Mouse (Mus musculus) thymus, postnatal 10 days (tissue): Measurements from ENCODE around the gene Cobll1.

Experiments used
- DNase-seq, 2 experiments: peaks; one replicate each; pipeline ENCODE4 v3.0.0; 2021; ENCODE audit warnings: low spot score in 2 of 2

The Cobll1 gene

GRCm38 (mm10) chr2:65090986-65091385 lies 148.2 kb downstream of the Cobll1 start:
- no peak for DNase-seq

DNA sequence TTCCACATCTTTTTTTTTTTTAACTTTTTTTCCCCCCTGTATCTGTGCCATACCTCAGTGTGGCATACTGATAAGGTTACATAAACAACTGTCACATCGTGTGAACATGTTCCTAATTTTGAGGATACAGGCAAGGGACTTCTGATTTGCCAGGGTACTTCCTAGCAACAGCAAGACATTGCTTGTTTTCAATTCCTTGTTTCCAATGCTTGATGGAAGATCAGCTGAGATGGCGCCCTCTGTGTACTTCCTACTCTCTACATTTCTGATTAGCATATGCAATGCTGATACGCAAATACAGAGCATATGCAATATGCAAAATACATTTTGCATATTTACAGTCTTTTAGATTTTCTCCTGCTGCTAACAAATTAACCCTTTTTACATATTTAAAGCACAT lies 152.0 kb downstream of the Cobll1 start:
- DNase-seq = no peak

DNA sequence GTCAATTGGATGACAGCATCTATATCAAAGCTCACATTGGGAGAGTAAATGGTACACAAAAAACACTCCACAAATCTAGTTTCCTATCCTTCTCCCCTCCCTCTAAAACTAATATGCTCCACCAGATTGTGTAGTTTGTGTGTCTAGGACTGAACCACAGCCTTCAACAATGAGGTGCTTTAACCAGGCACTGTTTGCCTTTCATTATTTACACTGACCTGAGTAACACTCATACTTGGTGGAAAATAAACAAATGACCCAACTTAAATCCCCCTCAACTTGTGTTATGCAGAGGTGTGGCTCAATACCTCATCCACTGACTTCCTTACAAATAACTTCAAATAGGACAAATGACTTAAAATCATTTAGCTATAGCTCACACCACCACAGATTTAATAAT lies 155.8 kb downstream of the Cobll1 start:
- no peak for DNase-seq

- no peak for DNase-seq
Measured at GRCm38 (mm10) chr2:65077544-65077943, 161.7 kb downstream of the Cobll1 start.

DNA sequence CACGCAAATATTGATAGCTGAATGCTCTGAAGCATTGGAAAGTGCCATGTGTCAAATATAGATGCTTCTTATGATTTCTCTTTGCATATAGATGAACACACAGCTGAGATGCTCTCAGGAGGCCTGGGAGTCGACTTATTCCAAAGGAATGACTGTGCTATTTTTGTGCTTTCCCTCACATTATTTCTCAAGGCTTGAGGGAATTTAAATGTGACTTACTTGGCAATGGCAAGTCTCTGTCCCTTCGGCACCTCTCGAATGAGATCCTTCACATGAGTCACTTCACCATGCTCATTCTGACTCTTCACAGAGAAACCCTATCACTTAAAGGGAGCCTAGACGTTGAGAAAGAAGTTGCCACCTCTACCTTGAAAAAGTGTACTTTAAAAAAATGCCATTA lies 163.4 kb downstream of the Cobll1 start:
- DNase-seq = no peak

DNA sequence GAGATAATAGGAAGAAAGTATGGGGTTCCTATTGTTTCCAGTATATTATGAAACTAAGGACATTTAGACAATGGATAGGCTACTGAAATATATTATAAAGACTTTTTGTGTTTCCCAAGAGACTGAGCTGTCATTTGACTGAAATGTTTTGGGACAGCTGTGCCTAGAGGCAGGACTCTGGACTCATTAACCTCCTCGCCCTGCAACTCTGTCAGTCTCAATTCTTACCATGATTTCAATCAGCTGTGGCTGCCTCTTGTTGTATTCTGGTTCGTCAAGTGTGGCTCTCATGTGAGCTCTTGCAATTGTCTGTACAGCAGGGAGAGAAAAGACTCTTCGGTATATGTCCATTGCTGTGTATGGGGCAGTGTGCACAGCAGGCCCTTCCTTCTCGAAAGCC lies 163.8 kb downstream of the Cobll1 start:
- no peak for DNase-seq

- DNase-seq = no peak
Measured at GRCm38 (mm10) chr2:65072205-65072604, 167.0 kb downstream of the Cobll1 start.

GRCm38 (mm10) chr2:65053764-65054163 lies 185.4 kb downstream of the Cobll1 start:
- no peak for DNase-seq

DNA sequence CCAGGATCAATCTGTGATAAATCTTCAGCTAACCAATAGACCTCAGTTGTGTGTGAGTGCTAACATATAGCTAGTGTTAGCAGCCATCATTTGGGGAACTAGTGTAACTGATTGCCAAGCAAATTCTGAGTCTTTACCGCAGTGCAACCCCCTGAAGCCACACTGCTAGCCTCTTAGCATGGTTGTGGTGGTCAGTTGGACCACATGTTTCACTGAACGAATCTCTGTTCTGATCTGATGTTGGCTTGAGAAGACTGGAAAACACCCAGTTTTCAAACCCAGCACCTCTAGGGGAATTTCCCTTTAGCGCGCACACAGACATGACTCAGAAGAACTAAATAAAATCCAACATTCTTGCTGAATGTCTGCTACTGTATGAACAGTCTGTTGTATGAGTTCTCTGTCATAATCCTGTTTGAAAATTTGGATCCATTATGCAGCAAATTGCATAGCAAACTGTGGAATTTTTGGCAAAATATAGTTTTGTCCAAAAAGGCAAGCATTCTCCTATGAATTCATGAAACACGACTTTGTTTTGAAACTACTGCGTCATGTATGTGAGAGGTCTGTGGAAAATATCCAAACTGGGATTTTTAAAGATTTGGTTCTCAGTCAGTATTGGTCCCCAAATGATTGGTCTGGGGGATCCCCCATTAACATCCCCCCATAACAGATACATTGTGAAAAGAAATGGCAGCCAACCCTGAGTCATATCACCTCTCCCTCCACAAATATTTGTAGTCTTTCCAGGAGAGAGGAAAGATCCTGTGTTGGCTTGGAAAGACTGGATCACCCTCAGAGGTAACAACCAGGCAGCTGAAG lies 186.8 kb downstream of the Cobll1 start:
- no peak for DNase-seq

GRCm38 (mm10) chr2:65050776-65051175 lies 188.4 kb downstream of the Cobll1 start:
- DNase-seq = no peak

DNA sequence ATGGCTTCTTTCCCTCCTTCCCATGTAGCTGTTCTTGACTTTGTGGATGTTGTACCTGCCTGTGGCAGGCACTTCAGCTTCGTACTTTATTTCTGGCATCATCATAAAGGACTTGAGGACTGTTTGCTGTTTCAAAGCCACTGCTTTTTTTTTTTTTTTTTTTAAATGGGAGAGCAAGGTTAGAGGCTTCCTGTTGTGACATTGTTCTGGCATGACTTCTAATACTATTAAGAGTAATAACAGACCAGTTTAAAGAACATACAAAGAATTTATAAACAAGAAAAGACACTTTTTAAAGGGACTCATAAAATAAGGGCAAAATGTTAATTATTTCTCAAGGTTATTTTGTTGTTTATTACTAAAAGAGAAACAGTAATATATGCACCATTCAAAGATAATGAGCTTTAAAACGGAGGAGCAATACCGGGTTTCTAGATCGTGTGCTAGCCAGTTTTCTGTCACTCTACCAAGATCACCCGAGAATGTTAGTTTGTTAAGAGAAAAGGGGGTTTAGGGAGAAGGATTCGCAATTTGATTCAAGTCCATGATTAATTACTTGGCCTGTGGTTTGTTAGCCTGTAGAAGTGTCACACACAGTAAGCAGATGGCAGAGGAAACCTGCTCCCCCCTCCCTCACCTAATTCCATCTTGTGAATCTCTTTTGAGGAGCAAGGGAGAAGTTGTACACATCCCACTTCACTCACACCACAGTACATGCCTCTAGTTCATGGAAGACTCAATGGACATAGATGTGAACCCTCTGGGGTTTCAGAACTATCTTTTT lies 190.8 kb downstream of the Cobll1 start:
- DNase-seq = no peak
